Comparison of ENCODE assay signal across 8 mouse cellular contexts in the genomic region with DNA sequence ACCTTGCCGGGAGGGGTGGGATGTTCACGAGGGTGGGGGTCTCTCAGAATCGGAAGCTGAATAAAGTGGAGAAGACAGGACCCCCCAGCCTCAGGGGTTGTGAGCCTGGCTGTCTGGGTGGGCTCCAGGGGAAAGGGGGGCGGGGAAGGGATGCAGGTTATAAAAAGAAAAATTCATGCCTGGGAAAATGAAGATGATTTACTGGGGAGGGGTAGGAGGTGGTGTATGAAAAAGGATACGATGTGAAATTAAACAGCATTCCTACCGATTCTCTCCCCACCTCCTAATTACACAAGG. TPM values are rescaled to one million over a fixed set of nuclear protein-coding genes. Genes with fewer than 3 reads are reported as not detected.
DNase-seq lines count a peak whose midpoint lies in the region; ATAC-seq and TF ChIP-seq lines count a peak whose summit lies in the region.

No protein-coding gene starts in this region.

- no peak for TF ChIP-seq POLR2A in cortical plate, adult 2 months (IDR thresholded peaks at IDR 0.05; ENCODE audit: extremely low read depth, insufficient read depth, low read length)

- intact Hi-C loops in heart, postnatal 25 days (cut with DNase I) = no loop called here

- H3K4me1 ChIP-seq in heart, embryonic 13.5 days = peaks cover 15% of the 10 kb centered on the region; the same call in 1 of the 2 replicates
- peaks cover 2% of the 10 kb centered on the region; the same call in 1 of the 2 replicates for H3K4me1 ChIP-seq in cortical plate, adult 2 months (ENCODE audit: control insufficient read depth, insufficient read depth, low read length)
- peaks cover 12% of the 10 kb centered on the region for H3K4me1 ChIP-seq in hindbrain, embryonic 13.5 days (replicated peaks)
- peaks cover 8% of the 10 kb centered on the region for H3K4me1 ChIP-seq in midbrain, embryonic 12.5 days

- no peak overlapping the region; the same call in 1 of the 2 replicates for H3K27ac ChIP-seq in heart, embryonic 13.5 days (replicated peaks)
- H3K27ac ChIP-seq in cortical plate, adult 2 months (ENCODE audit: insufficient read depth, low read length) = 0 out of 2 replicates have a peak overlapping the region, but pooled peaks have one; percentile 81
- peak overlapping the region; percentile 93 for H3K27ac ChIP-seq in hindbrain, embryonic 13.5 days
- H3K27ac ChIP-seq in midbrain, embryonic 12.5 days (replicated peaks) = peak overlapping the region; percentile 86

- no peaks in the 10 kb centered on the region for H3K9me3 ChIP-seq in heart, embryonic 13.5 days
- H3K9me3 ChIP-seq in hindbrain, embryonic 13.5 days = no peaks in the 10 kb centered on the region
- H3K9me3 ChIP-seq in midbrain, embryonic 12.5 days = no peaks in the 10 kb centered on the region

- DNase-seq in heart, postnatal 25 days (ENCODE audit: low spot score) = no peak
- no peak for DNase-seq in right cerebral cortex, postnatal 25 days
- no peak for DNase-seq in urinary bladder, adult 18-20 months (ENCODE audit: low spot score in 2 of 2)
- no peak for DNase-seq in adrenal gland, postnatal 14 days

- peak overlapping the region; percentile 92 for H3K4me2 ChIP-seq in heart, embryonic 13.5 days
- peak overlapping the region; percentile 59 for H3K4me2 ChIP-seq in hindbrain, embryonic 13.5 days
- H3K4me2 ChIP-seq in midbrain, embryonic 12.5 days (replicated peaks) = peak overlapping the region; percentile 77

- peaks cover 26% of the 10 kb centered on the region for H3K27me3 ChIP-seq in heart, embryonic 13.5 days (replicated peaks)
- 0 out of 2 replicates have a peak, but pooled peaks cover 3% of the 10 kb centered on the region for H3K27me3 ChIP-seq in hindbrain, embryonic 13.5 days
- H3K27me3 ChIP-seq in midbrain, embryonic 12.5 days = peaks cover 5% of the 10 kb centered on the region

- WGBS in heart, embryonic 13.5 days = 0% methylated on average over 6 of the region's 6 CpGs
- WGBS in hindbrain, embryonic 13.5 days = under 1% methylated on average over 6 of the region's 6 CpGs
- WGBS in midbrain, embryonic 12.5 days = 3% methylated on average over 6 of the region's 6 CpGs

- ATAC-seq in heart, embryonic 13.5 days (ENCODE audit: extremely low read depth, insufficient number of reproducible peaks, low FRiP score, low TSS enrichment) = no peak
- peak; percentile 59 for ATAC-seq in hindbrain, embryonic 13.5 days (ENCODE audit: low FRiP score)
- ATAC-seq in midbrain, embryonic 12.5 days (ENCODE audit: low FRiP score, low read depth) = peak; percentile 27

- TF ChIP-seq CTCF in cortical plate, adult 2 months (IDR thresholded peaks at IDR 0.05; ENCODE audit: extremely low read depth, insufficient read depth, low read length) = no peak

- peak overlapping the region; percentile 86 for H3K9ac ChIP-seq in heart, embryonic 13.5 days
- peak overlapping the region; percentile 93 for H3K9ac ChIP-seq in hindbrain, embryonic 13.5 days
- H3K9ac ChIP-seq in midbrain, embryonic 12.5 days (replicated peaks) = peak overlapping the region; percentile 86

- H3K4me3 ChIP-seq in heart, embryonic 13.5 days = peak overlapping the region; percentile 81
- H3K4me3 ChIP-seq in cortical plate, adult 2 months (ENCODE audit: insufficient read depth, low read length) = peak overlapping the region; percentile 52
- peak overlapping the region; percentile 79 for H3K4me3 ChIP-seq in hindbrain, embryonic 13.5 days
- peak overlapping the region; percentile 75 for H3K4me3 ChIP-seq in midbrain, embryonic 12.5 days

- no peaks in the 10 kb centered on the region for H3K36me3 ChIP-seq in heart, embryonic 13.5 days
- 0 out of 2 replicates have a peak, but pooled peaks cover under 1% of the 10 kb centered on the region for H3K36me3 ChIP-seq in hindbrain, embryonic 13.5 days
- H3K36me3 ChIP-seq in midbrain, embryonic 12.5 days = no peaks in the 10 kb centered on the region

RNA-seq across cellular contexts. Expression of a gene that starts 0.6 kb away (rescaled TPM):
- polyA plus RNA-seq in heart, embryonic 13.5 days (2015; fragmentation: Nextera tagmentation; extraction: Ambion mirVana) = 2.4 and 2.7 TPM in 2 replicates
- total RNA-seq in heart, postnatal 25 days (2021) = under 1 TPM; 0.68 to 0.98 TPM
- 73.6 and 77.8 TPM in 2 replicates for polyA plus RNA-seq in cortical plate, adult 2 months (2012; rRNA removed)
- polyA plus RNA-seq in hindbrain, embryonic 13.5 days (2015; fragmentation: Nextera tagmentation; extraction: Ambion mirVana) = 79.8 and 82.7 TPM in 2 replicates
- 36.0 and 39.8 TPM in 2 replicates for polyA plus RNA-seq in midbrain, embryonic 12.5 days (2016; fragmentation: Nextera tagmentation; extraction: Ambion mirVana)
- total RNA-seq in adrenal gland, postnatal 14 days (2021) = 6.4 and 6.5 TPM in 2 replicates
